Mouse (Mus musculus) brain, embryonic 18.5 days (tissue): Measurements from ENCODE around the gene Igfbp1.
"Not testable (repeated sequence)": the region's sequence is repeated elsewhere in the genome, so short reads cannot be mapped to it uniquely, and the experiment has no call there.

ENCODE experiments used
- DNase-seq: peaks from one replicate; pipeline ENCODE4 v3.0.0-alpha.2; 2012; ENCODE audit warnings: low read depth, low spot score

Igfbp1 gene

GRCm38 (mm10) chr11:7194432-7195311 lies 2.9 kb upstream of the Igfbp1 start:
- no peak for DNase-seq

- DNase-seq: no peak
Observed at GRCm38 (mm10) chr11:7195312-7195685, 2.3 kb upstream of the Igfbp1 start.

GRCm38 (mm10) chr11:7198006-7198405 lies 424 bp downstream of the Igfbp1 start:
- DNase-seq: no peak

- no peak for DNase-seq
Observed at GRCm38 (mm10) chr11:7198481-7199256, 1.1 kb downstream of the Igfbp1 start.

GRCm38 (mm10) chr11:7199736-7200392 lies 2.3 kb downstream of the Igfbp1 start:
- DNase-seq: no peak

GRCm38 (mm10) chr11:7200393-7200783 lies 2.8 kb downstream of the Igfbp1 start:
- DNase-seq: no peak

- no peak for DNase-seq
Observed at GRCm38 (mm10) chr11:7202206-7202605, 4.6 kb downstream of the Igfbp1 start.

GRCm38 (mm10) chr11:7203846-7204245 lies 6.3 kb downstream of the Igfbp1 start:
- DNase-seq: no peak

- no peak for DNase-seq
Observed at GRCm38 (mm10) chr11:7210343-7210742, 12.8 kb downstream of the Igfbp1 start.

GRCm38 (mm10) chr11:7211211-7211610 lies 13.6 kb downstream of the Igfbp1 start:
- DNase-seq: no peak

GRCm38 (mm10) chr11:7212126-7212798 lies 14.7 kb downstream of the Igfbp1 start:
- no peak for DNase-seq

GRCm38 (mm10) chr11:7213161-7213500 lies 15.5 kb downstream of the Igfbp1 start:
- no peak for DNase-seq

- peak; percentile 73 for DNase-seq
Observed at GRCm38 (mm10) chr11:7213501-7214341, 16.1 kb downstream of the Igfbp1 start, which contains the start of gene Igfbp3. TSS of gene Igfbp3 (minus strand) at chr11:7213923.

GRCm38 (mm10) chr11:7214342-7214660 lies 16.7 kb downstream of the Igfbp1 start:
- DNase-seq: no peak

GRCm38 (mm10) chr11:7214761-7215160 lies 17.2 kb downstream of the Igfbp1 start:
- DNase-seq: peak; percentile 65

- DNase-seq: no peak
Observed at GRCm38 (mm10) chr11:7215703-7216102, 18.1 kb downstream of the Igfbp1 start.

GRCm38 (mm10) chr11:7221826-7222225 lies 24.2 kb downstream of the Igfbp1 start:
- DNase-seq: not testable (repeated sequence)

GRCm38 (mm10) chr11:7226200-7226599 lies 28.6 kb downstream of the Igfbp1 start:
- no peak for DNase-seq

GRCm38 (mm10) chr11:7226810-7227550 lies 29.4 kb downstream of the Igfbp1 start:
- no peak for DNase-seq

GRCm38 (mm10) chr11:7228107-7228506 lies 30.5 kb downstream of the Igfbp1 start:
- no peak for DNase-seq
